Mouse (Mus musculus): ENCODE data around the gene Pigc.

GRCm38 (mm10) chr1:161927976-161928375 lies 41.0 kb upstream of the Pigc start:
- TF ChIP-seq CTCF (IDR thresholded peaks at IDR 0.05) (no peak), POLR2A (IDR thresholded peaks at IDR 0.05; ENCODE audit: insufficient read depth, low read depth, low read length) (no peak), EP300 (IDR thresholded peaks at IDR 0.05; ENCODE audit: insufficient read depth, low read depth, low read length) (no peak)

Measured in heart, adult 2 months (tissue).